Mouse (Mus musculus) ES-Bruce4 (cell line): ENCODE results near the gene St13. TPM values are rescaled to one million over a fixed set of nuclear protein-coding genes. Genes with fewer than 3 reads are reported as not detected.
"Not testable (repeated sequence)": the region's sequence is repeated elsewhere in the genome, so short reads cannot be mapped to it uniquely, and the experiment has no call there.

ENCODE experiments used
- H3K27ac ChIP-seq: 2 replicates; pipeline ENCODE4 v1.5.1; 2012; ENCODE audit warnings: low read length, inconsistent platforms; ENCODE audit not compliant: insufficient read depth
- H3K27me3 ChIP-seq: 2 replicates; pipeline ENCODE4 v1.6.1; 2012; ENCODE audit warnings: mild to moderate bottlenecking, low read length, inconsistent platforms; ENCODE audit not compliant: control insufficient read depth, poor library complexity, insufficient read depth, severe bottlenecking
- H3K36me3 ChIP-seq: 2 replicates; pipeline ENCODE4 v1.6.1; 2012; ENCODE audit warnings: inconsistent platforms, mild to moderate bottlenecking, low read length, moderate library complexity; ENCODE audit not compliant: control insufficient read depth, poor library complexity, insufficient read depth, severe bottlenecking
- H3K4me1 ChIP-seq: one replicate; pipeline ENCODE4 v1.8.1; 2011; ENCODE audit warnings: low read length; ENCODE audit not compliant: control insufficient read depth, insufficient read depth
- H3K4me3 ChIP-seq: 2 replicates; pipeline ENCODE4 v1.5.1; 2011; ENCODE audit warnings: low read depth, mild to moderate bottlenecking, low read length
- H3K9ac ChIP-seq: 2 replicates; pipeline ENCODE4 v1.6.1; 2012; ENCODE audit warnings: low read depth, mild to moderate bottlenecking, inconsistent platforms; ENCODE audit not compliant: poor library complexity, severe bottlenecking
- H3K9me3 ChIP-seq: replicated peaks from 2 replicates; pipeline ENCODE4 v1.6.1; 2012; ENCODE audit warnings: mild to moderate bottlenecking, low read length, inconsistent platforms; ENCODE audit not compliant: control insufficient read depth, poor library complexity, insufficient read depth, severe bottlenecking
- CTCF ChIP-seq: IDR thresholded peaks from one replicate; pipeline ENCODE4 v1.8.1; 2011; ENCODE audit warnings: low read depth, low read length
- EP300 ChIP-seq: IDR thresholded peaks from 2 replicates; pipeline ENCODE4 v1.6.1; 2011; ENCODE audit warnings: low read depth, low read length; ENCODE audit not compliant: insufficient read depth
- POLR2A ChIP-seq: IDR thresholded peaks from one replicate; pipeline ENCODE4 v1.8.1; 2011; ENCODE audit warnings: low read length; ENCODE audit not compliant: insufficient read depth
- polyA plus RNA-seq: library from polyadenylated mRNA; stranded (reverse); fragments of >200 nt; gene quantifications from 2 replicates; pipeline ENCODE4 v1.2.4, GENCODE M21; 2011; ENCODE audit warnings: low read depth; ENCODE audit not compliant: missing spikeins, insufficient read depth, insufficient read length

The St13 gene
- polyA plus RNA-seq, 1 experiment, result 796 TPM

DNA sequence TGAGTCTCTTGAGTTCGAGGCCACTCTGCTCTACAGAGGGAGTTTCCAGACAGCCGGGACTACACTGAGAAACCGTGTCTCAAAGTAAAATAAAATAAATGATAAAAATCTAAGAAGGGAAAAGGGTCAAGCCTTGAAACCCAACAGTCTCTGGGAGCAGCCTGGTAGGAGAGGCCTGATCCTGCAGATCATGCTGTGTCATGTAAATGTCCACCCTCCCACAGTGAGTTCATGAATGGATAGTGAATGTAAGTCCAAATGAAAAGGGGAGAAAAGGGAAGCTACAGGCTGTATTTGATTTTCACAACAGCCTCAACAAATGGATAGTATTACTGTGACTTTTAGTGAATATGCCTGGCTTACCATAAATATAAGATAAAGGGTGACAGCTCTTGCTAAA is 25.4 kb upstream of the St13 start:
- H3K9ac ChIP-seq, result no peak overlapping the region
- H3K4me3 ChIP-seq, result no peak overlapping the region
- no peak for TF ChIP-seq CTCF
- TF ChIP-seq EP300, result no peak
- TF ChIP-seq POLR2A, result no peak
- peaks cover 9% of the 10 kb centered on the region; the same call in 1 of the 2 replicates for H3K36me3 ChIP-seq
- H3K27ac ChIP-seq, result no peak overlapping the region
- H3K4me1 ChIP-seq, result peaks cover 3% of the 10 kb centered on the region
- no peaks in the 10 kb centered on the region for H3K9me3 ChIP-seq
- H3K27me3 ChIP-seq, result no peaks in the 10 kb centered on the region

DNA sequence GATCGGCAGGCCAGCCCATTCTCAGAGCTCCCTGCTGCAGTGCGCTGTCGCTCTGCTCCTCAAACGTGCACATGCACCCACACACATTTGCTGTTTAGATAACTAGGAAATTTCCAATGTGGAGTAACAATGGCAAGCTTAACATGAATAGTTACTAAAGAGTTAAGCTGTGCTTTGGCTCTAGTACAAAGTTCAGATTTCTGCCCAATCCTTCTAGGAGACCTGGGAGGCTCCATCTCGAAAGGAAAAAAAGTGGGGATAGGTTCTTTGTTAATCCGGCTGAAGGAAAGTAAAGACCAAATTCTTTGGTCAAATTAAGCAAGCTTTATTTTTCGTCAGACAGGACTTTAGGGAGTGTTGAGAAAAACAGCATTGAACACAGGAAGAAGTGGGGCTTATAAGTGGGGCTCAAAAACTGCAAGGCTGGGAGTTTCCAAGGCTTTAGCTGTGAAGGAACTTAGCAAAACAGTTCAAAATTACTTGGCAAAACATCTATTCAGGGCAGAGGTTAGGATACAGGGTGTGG is 22.3 kb upstream of the St13 start:
- H3K9ac ChIP-seq, result no peak overlapping the region
- H3K4me3 ChIP-seq, result no peak overlapping the region
- H3K36me3 ChIP-seq, result peaks cover 5% of the 10 kb centered on the region
- peaks cover 3% of the 10 kb centered on the region for H3K4me1 ChIP-seq
- no peaks in the 10 kb centered on the region for H3K27me3 ChIP-seq
- H3K27ac ChIP-seq, result no peak overlapping the region
- no peaks in the 10 kb centered on the region for H3K9me3 ChIP-seq
- no peak for TF ChIP-seq CTCF
- TF ChIP-seq EP300, result no peak
- no peak for TF ChIP-seq POLR2A

DNA sequence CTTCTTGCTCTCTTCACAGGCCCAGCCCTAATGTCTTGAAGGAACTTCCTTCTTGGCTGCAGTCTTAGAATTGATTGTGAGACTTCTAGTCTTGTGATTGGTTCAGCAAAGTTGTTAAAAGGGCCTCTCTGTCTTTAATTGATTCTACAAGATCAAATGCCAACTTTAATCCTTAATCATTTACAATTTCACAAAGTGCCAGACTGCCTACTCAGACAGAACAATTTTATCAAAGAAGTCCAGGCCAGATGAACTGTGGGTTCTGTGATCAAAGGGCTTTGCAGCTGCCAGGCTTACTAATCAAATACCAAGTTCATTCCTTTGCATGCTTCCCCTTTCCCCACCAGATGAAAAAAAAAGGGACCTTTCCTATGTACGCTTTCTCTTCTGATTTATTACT is 21.6 kb upstream of the St13 start:
- H3K9me3 ChIP-seq, result no peaks in the 10 kb centered on the region
- TF ChIP-seq POLR2A (no peak), CTCF (no peak), EP300 (no peak)
- no peaks in the 10 kb centered on the region for H3K27me3 ChIP-seq
- H3K36me3 ChIP-seq, result peaks cover 4% of the 10 kb centered on the region
- no peak overlapping the region for H3K9ac ChIP-seq
- H3K4me3 ChIP-seq, result no peak overlapping the region
- H3K27ac ChIP-seq, result no peak overlapping the region
- peaks cover 3% of the 10 kb centered on the region for H3K4me1 ChIP-seq

DNA sequence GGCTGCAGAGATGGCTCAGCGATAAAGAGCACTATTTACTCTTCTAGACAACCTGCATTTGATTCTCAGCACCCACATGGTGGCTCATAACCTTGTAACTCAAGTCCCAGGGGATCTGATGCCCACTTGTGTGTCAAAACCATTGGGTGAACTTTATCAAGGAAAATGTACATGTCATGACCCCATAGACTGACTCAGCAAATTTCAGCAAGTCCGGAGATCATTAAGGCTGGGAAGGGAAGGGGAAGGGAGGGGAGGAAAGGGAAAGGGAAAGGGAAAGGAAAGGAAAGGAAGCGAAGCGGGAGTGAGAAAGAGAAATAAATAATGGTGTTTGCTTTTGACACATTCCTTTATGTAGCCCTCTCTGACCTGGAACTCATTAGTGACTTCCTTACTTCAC is 18.2 kb upstream of the St13 start:
- Histone ChIP-seq H3K4me3 (no peak overlapping the region), H3K27me3 (no peaks in the 10 kb centered on the region), H3K27ac (no peak overlapping the region; the same call in 1 of the 2 replicates), H3K36me3 (peaks cover 4% of the 10 kb centered on the region), H3K9ac (no peak overlapping the region), H3K9me3 (no peaks in the 10 kb centered on the region), H3K4me1 (no peaks in the 10 kb centered on the region)
- no peak for TF ChIP-seq CTCF
- TF ChIP-seq POLR2A, result no peak
- no peak for TF ChIP-seq EP300

DNA sequence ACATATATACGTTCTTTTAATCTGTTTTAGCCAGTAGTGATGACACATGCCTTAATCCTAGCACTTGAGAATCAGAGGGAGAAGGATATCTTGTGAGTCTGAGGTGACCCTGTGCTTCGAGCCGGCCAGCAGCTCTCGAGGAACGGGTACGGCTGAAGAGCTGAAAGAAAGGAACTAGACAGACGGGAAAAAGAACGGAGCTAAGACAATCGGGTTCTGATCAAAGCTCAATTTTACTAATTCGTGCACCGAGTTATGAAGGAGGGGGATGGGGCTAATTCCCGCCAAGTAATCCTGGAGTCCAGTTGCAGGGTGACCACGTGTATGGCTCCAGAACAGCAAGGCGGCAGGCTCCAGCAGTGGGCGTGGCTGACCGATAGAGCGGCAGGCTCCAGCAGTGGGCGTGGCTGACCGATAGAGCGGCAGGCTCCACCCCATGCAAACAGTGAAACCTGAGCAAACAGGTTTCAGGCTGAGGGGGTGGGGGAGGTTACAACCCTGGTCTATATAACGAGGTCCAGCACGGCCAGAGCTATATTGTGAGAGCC is 17.0 kb upstream of the St13 start:
- H3K9ac ChIP-seq, result peak overlapping the region; percentile 40
- H3K4me3 ChIP-seq, result peak overlapping the region; percentile 31; the same call in 1 of the 2 replicates
- H3K27ac ChIP-seq, result 0 out of 2 replicates have a peak overlapping the region, but pooled peaks have one; percentile 13
- not testable (repeated sequence) for H3K4me1 ChIP-seq, H3K36me3 ChIP-seq, H3K9me3 ChIP-seq, H3K27me3 ChIP-seq
- TF ChIP-seq EP300 (0 out of 2 replicates have a peak, but pooled peaks have one; percentile 35), POLR2A (peak; percentile 25)

DNA sequence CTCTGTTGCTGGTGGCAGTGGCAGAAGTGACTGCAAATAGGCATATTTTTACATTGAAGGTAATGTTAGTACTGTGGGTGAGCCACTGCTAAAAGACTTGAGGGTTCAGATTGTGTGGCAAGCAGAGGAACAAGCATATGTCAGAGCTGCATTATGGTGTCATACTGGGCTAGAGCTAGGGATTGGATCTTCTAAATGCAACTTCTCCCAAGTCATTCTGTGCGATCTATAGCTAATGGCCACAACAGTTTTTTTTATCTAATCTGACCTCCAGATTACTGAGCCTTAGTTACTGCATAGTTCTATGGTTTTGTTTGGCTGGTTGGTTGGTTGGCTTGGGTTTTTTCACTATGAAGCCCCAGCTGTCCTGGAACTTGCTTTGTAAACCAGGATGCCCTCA is 8.3 kb upstream of the St13 start, which contains the start of gene Dnajb7:
Gene Dnajb7, minus strand, starts transcription at position 101 of the 400 bp plus-strand sequence.
- Histone ChIP-seq H3K27ac (no peak within 1 kb of the TSS), H3K4me3 (no peak within 1 kb of the TSS), H3K9me3 (no peaks in the 10 kb centered on the region), H3K4me1 (no peaks in the 10 kb centered on the region), H3K9ac (no peak within 1 kb of the TSS), H3K36me3 (no peaks in the 10 kb centered on the region; the same call in none of the 2 replicates), H3K27me3 (no peaks in the 10 kb centered on the region)
- TF ChIP-seq EP300 (no peak), CTCF (no peak), POLR2A (no peak)
